Mouse (Mus musculus) ES-E14 (cell line): ENCODE measurements around the gene Itgb4.

Source experiments
- CHD2 ChIP-seq: IDR thresholded peaks from 2 replicates; pipeline ENCODE4 v1.6.1; 2014; ENCODE audit warnings: mild to moderate bottlenecking, low read depth, low read length, inconsistent platforms
- ZC3H11A ChIP-seq: IDR thresholded peaks from 2 replicates; pipeline ENCODE4 v1.6.1; 2012; ENCODE audit warnings: low read depth, mild to moderate bottlenecking, inconsistent platforms, low read length, borderline replicate concordance
- ZNF384 ChIP-seq: IDR thresholded peaks from 2 replicates; pipeline ENCODE4 v1.6.1; 2012; ENCODE audit warnings: low read depth, low read length, inconsistent platforms

DNA sequence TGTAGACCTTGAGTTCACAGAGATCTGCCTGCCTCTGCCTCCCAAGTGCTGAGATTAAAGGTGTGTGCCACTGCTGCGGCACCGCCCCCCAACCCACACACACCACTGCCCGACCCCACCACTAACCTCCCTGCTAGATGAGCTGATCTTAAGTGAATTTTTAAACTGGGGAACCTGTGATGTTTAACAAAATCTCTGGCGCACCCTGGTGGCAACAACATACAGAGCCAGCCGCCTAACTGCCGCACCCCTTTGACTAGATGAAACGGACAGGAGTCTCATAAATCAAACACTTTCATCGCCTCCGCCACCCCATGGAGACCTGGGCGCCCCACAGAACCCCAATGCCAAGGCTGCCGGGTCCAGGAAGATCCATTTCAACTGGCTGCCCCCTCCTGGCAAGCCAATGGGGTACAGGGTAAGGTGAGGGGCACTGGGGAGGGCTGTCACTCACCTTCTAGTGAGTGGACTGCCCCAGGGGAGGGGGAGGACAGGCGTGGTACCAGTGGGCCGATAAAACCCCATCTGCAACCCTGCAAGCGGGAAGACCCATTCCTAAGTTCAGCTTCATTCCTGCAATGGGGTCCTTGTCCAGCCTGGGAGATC, 25.1 kb downstream of the Itgb4 start:
- TF ChIP-seq CHD2 (no peak), ZNF384 (no peak), ZC3H11A (no peak)
